Comparison of ENCODE assay signal across 19 mouse cellular contexts in genomic region chr19:53343174-53343881, GRCm38 (mm10). TPM values are rescaled to one million over a fixed set of nuclear protein-coding genes. Genes with fewer than 3 reads are reported as not detected.
"Had no signal": no experiment of that assay in that cellular context is flagged by ENCODE, and none has a peak within 500 bp of the region (broad histone marks: within the 10 kb centered on the region; RNA-seq: fewer than 3 reads in every experiment).

No protein-coding gene starts in this region.

- H3K27me3 ChIP-seq: neural tube, embryonic 13.5 days; stomach, embryonic 15.5 days had no signal

- H3K4me2 ChIP-seq: neural tube, embryonic 13.5 days had no signal

- H3K9me3 ChIP-seq: limb, embryonic 10.5 days; neural tube, embryonic 13.5 days; stomach, embryonic 15.5 days had no signal

- H3K9ac ChIP-seq: liver, embryonic 14.5 days; neural tube, embryonic 13.5 days; stomach, embryonic 15.5 days had no signal

- DNase-seq: lung, adult 2 months; lung, postnatal 36 days; midbrain, embryonic 14.5 days; right cerebral cortex, postnatal 14 days; thymus, postnatal 36 days had no signal

- H3K27ac ChIP-seq: kidney, postnatal 0 days; left cerebral cortex, adult 2 months; limb, embryonic 10.5 days; liver, embryonic 14.5 days; stomach, embryonic 15.5 days had no signal

- H3K4me1 ChIP-seq: stomach, embryonic 15.5 days had no signal

- H3K36me3 ChIP-seq: neural tube, embryonic 13.5 days; stomach, embryonic 15.5 days had no signal

- H3K4me3 ChIP-seq: left cerebral cortex, adult 2 months; limb, embryonic 10.5 days; neural tube, embryonic 13.5 days; stomach, embryonic 15.5 days had no signal

- ATAC-seq: lung, postnatal 0 days had no signal

RNA-seq across cellular contexts. Expression of gene Gm10197, which starts 28.2 kb away (rescaled TPM):
- total RNA-seq: layer of hippocampus, adult 8-10 months; layer of hippocampus, postnatal 25 days; left cerebral cortex, adult 2 months; left cerebral cortex, postnatal 14 days; megakaryocyte progenitor cell, adult 5-6 weeks; monocyte, adult 5-6 weeks had no signal
- polyA plus RNA-seq: kidney, postnatal 0 days; limb, embryonic 14.5 days; liver, embryonic 14.5 days; lung, adult 2 months; lung, postnatal 0 days; neural tube, embryonic 13.5 days; spleen, adult 2 months had no signal
